Mouse (Mus musculus) myocyte (in vitro differentiated cells): ENCODE measurements at regions not wholly inside any gene's neighbourhood (a gene's known extent, or its start where the extent isn't known, plus 50 kb on each side); places are given as distances from the start of the nearest gene placed in this dataset.

ENCODE experiments used
- H3K27me3 ChIP-seq: one replicate; pipeline ENCODE4 v1.6.1; 2011; ENCODE audit not compliant: control insufficient read depth, insufficient read depth, insufficient read length
- H3K36me3 ChIP-seq: one replicate; pipeline ENCODE4 v1.6.1; 2011; ENCODE audit not compliant: control insufficient read depth, insufficient read depth
- H3K4me2 ChIP-seq: one replicate; pipeline ENCODE4 v1.6.1; 2011; ENCODE audit warnings: low read depth, control low read depth
- H3K4me3 ChIP-seq: one replicate; pipeline ENCODE4 v1.5.1; 2011; ENCODE audit warnings: mild to moderate bottlenecking, control low read depth, moderate library complexity
- H3K79me2 ChIP-seq: one replicate; pipeline ENCODE4 v1.6.1; 2011; ENCODE audit not compliant: control insufficient read depth, insufficient read depth
- H3ac ChIP-seq: one replicate; pipeline ENCODE4 v1.6.1; 2011; ENCODE audit not compliant: control insufficient read depth, insufficient read length
- CEBPB ChIP-seq: IDR thresholded peaks from 2 replicates; pipeline ENCODE4 v1.6.1; 2011; ENCODE audit warnings: mild to moderate bottlenecking, moderate library complexity; ENCODE audit not compliant: poor library complexity, insufficient read depth, severe bottlenecking
- E2F4 ChIP-seq: IDR thresholded peaks from one replicate; pipeline ENCODE4 v1.6.1; 2011; ENCODE audit warnings: mild to moderate bottlenecking, control low read depth, moderate library complexity; ENCODE audit not compliant: insufficient read depth
- MAX ChIP-seq: IDR thresholded peaks from one replicate; pipeline ENCODE4 v1.6.1; 2011; ENCODE audit warnings: low read depth, mild to moderate bottlenecking, control low read depth
- MYOD1 ChIP-seq, 3 experiments: IDR thresholded peaks; one replicate each; pipeline ENCODE4 v1.6.1; 2011; ENCODE audit warnings: control low read depth in 2 of 3, low read depth in 2 of 3, mild to moderate bottlenecking in 2 of 3, moderate library complexity in 1 of 3; ENCODE audit not compliant: insufficient read length in 2 of 3, control insufficient read depth in 1 of 3
- MYOG ChIP-seq, 3 experiments: IDR thresholded peaks; one replicate each; pipeline ENCODE4 v1.6.1; 2011; ENCODE audit warnings: control low read depth in 2 of 3, low read depth in 2 of 3, mild to moderate bottlenecking in 2 of 3; ENCODE audit not compliant: insufficient read length in 2 of 3, control insufficient read depth in 1 of 3, insufficient read depth in 1 of 3
- POLR2A ChIP-seq: IDR thresholded peaks from one replicate; pipeline ENCODE4 v1.6.1; 2011; ENCODE audit warnings: low read depth, mild to moderate bottlenecking, control low read depth, moderate library complexity; ENCODE audit not compliant: insufficient read length
- POLR2AphosphoS2 ChIP-seq: IDR thresholded peaks from one replicate; pipeline ENCODE4 v1.6.1; 2011; ENCODE audit warnings: low read depth, control low read depth; ENCODE audit not compliant: insufficient read length
- REST ChIP-seq: IDR thresholded peaks from one replicate; pipeline ENCODE4 v1.6.1; 2011; ENCODE audit warnings: mild to moderate bottlenecking, control low read depth, moderate library complexity; ENCODE audit not compliant: insufficient read depth, insufficient read length
- SRF ChIP-seq: IDR thresholded peaks from one replicate; pipeline ENCODE4 v1.6.1; 2011; ENCODE audit warnings: low read depth; ENCODE audit not compliant: control insufficient read depth, insufficient read length
- TCF12 ChIP-seq: IDR thresholded peaks from one replicate; pipeline ENCODE4 v1.6.1; 2011; ENCODE audit warnings: mild to moderate bottlenecking, control low read depth; ENCODE audit not compliant: poor library complexity, insufficient read depth, severe bottlenecking
- TCF3 ChIP-seq: IDR thresholded peaks from one replicate; pipeline ENCODE4 v1.6.1; 2011; ENCODE audit warnings: low read depth, control low read depth; ENCODE audit not compliant: insufficient read length
- USF1 ChIP-seq: IDR thresholded peaks from one replicate; pipeline ENCODE4 v1.6.1; 2011; ENCODE audit warnings: low read depth, mild to moderate bottlenecking, control low read depth, moderate library complexity

- Histone ChIP-seq H3K4me2 (no peak overlapping the region), H3K79me2 (no peaks in the 10 kb centered on the region), H3K27me3 (no peaks in the 10 kb centered on the region), H3ac (no peak overlapping the region), H3K4me3 (no peak overlapping the region), H3K36me3 (no peaks in the 10 kb centered on the region)
- no peak for TF ChIP-seq USF1
- no peak for TF ChIP-seq E2F4
- no peak for TF ChIP-seq TCF12
- TF ChIP-seq TCF3 = no peak
- no peak for TF ChIP-seq POLR2AphosphoS2
- TF ChIP-seq SRF = no peak
- TF ChIP-seq POLR2A = no peak
- TF ChIP-seq REST = no peak
- no peak for TF ChIP-seq CEBPB
- TF ChIP-seq MAX = no peak
- TF ChIP-seq MYOD1 (IDR thresholded peaks at IDR 0.05; ENCODE audit: control insufficient read depth in 1 of 3, insufficient read length in 2 of 3, low read depth in 2 of 3) = no peak
- TF ChIP-seq MYOG (IDR thresholded peaks at IDR 0.05; ENCODE audit: control insufficient read depth in 1 of 3, insufficient read depth in 1 of 3, insufficient read length in 2 of 3, low read depth in 2 of 3) = no peak
Measured at GRCm38 (mm10) chr16:95833455-95833854, 131.6 kb downstream of the Ets2 start.

- Histone ChIP-seq H3ac (no peak overlapping the region), H3K27me3 (no peaks in the 10 kb centered on the region), H3K4me2 (peak overlapping the region; percentile 56), H3K4me3 (no peak overlapping the region), H3K79me2 (no peaks in the 10 kb centered on the region), H3K36me3 (no peaks in the 10 kb centered on the region)
- TF ChIP-seq POLR2AphosphoS2 = no peak
- no peak for TF ChIP-seq E2F4
- TF ChIP-seq MYOD1 (IDR thresholded peaks at IDR 0.05; ENCODE audit: control insufficient read depth in 1 of 3, insufficient read length in 2 of 3, low read depth in 2 of 3) = no peak
- no peak for TF ChIP-seq MYOG (IDR thresholded peaks at IDR 0.05; ENCODE audit: control insufficient read depth in 1 of 3, insufficient read depth in 1 of 3, insufficient read length in 2 of 3, low read depth in 2 of 3)
- no peak for TF ChIP-seq POLR2A
- TF ChIP-seq SRF = no peak
- TF ChIP-seq CEBPB = no peak
- no peak for TF ChIP-seq REST
- TF ChIP-seq TCF12 = no peak
- no peak for TF ChIP-seq USF1
- no peak for TF ChIP-seq MAX
- no peak for TF ChIP-seq TCF3
Measured at GRCm38 (mm10) chr16:95832346-95832739, 130.5 kb downstream of the Ets2 start.

GRCm38 (mm10) chr16:95831566-95832345 is 129.9 kb downstream of the Ets2 start:
- Histone ChIP-seq H3K4me2 (peak overlapping the region; percentile 56), H3K79me2 (no peaks in the 10 kb centered on the region), H3K36me3 (no peaks in the 10 kb centered on the region), H3K27me3 (no peaks in the 10 kb centered on the region), H3K4me3 (no peak overlapping the region), H3ac (no peak overlapping the region)
- TF ChIP-seq MYOG (IDR thresholded peaks at IDR 0.05; ENCODE audit: control insufficient read depth in 1 of 3, insufficient read depth in 1 of 3, insufficient read length in 2 of 3, low read depth in 2 of 3) (peak; percentile 15 to 75 (median 21)), SRF (no peak), MYOD1 (IDR thresholded peaks at IDR 0.05; ENCODE audit: control insufficient read depth in 1 of 3, insufficient read length in 2 of 3, low read depth in 2 of 3) (peak in 2 of 3 experiments; percentile 95 to 96), TCF12 (peak; percentile 65)

- Histone ChIP-seq H3K27me3 (no peaks in the 10 kb centered on the region), H3K4me3 (no peak overlapping the region), H3K4me2 (peak overlapping the region; percentile 20), H3K79me2 (no peaks in the 10 kb centered on the region), H3K36me3 (no peaks in the 10 kb centered on the region), H3ac (no peak overlapping the region)
- peak in 1 of 3 experiments; percentile 24 for TF ChIP-seq MYOG (IDR thresholded peaks at IDR 0.05; ENCODE audit: control insufficient read depth in 1 of 3, insufficient read depth in 1 of 3, insufficient read length in 2 of 3, low read depth in 2 of 3)
- peak; percentile 50 for TF ChIP-seq TCF12
- TF ChIP-seq MAX = no peak
Measured at GRCm38 (mm10) chr16:95827402-95827737, 125.5 kb downstream of the Ets2 start.

GRCm38 (mm10) chr16:95826681-95827401 is 125.0 kb downstream of the Ets2 start:
- TF ChIP-seq MYOD1 (IDR thresholded peaks at IDR 0.05; ENCODE audit: control insufficient read depth in 1 of 3, insufficient read length in 2 of 3, low read depth in 2 of 3) (no peak), TCF3 (no peak), TCF12 (no peak), POLR2A (no peak), SRF (no peak), USF1 (no peak), MAX (no peak), E2F4 (no peak), REST (no peak), POLR2AphosphoS2 (no peak), MYOG (IDR thresholded peaks at IDR 0.05; ENCODE audit: control insufficient read depth in 1 of 3, insufficient read depth in 1 of 3, insufficient read length in 2 of 3, low read depth in 2 of 3) (no peak), CEBPB (no peak)
- Histone ChIP-seq H3K27me3 (no peaks in the 10 kb centered on the region), H3K4me2 (peak overlapping the region; percentile 37), H3ac (no peak overlapping the region), H3K79me2 (no peaks in the 10 kb centered on the region), H3K36me3 (no peaks in the 10 kb centered on the region), H3K4me3 (no peak overlapping the region)
